Mouse (Mus musculus): ENCODE data around the gene Kdm5b. TPM values are rescaled to one million over a fixed set of nuclear protein-coding genes. Genes with fewer than 3 reads are reported as not detected.

Kdm5b gene
- polyA plus RNA-seq, 1 experiment from 2014 or later = 102 TPM

DNA sequence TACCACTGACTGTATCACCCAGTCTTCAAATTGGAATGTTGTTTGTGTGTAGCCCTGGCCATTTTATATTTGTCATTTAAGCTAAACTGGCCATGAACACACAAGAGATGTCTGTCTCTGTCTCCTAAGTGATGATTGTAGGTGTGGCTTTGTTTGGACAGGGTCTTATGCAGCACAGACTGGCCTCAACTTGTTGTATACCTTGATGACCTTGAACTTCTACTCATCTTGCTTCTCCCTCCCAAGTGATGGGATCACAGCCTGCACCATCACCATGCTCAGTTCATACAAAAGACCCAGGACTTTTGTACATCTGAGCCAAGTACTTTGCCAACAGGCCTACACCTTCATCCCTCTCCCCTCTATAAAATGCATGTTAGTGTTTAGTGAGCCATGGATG is 29.7 kb downstream of the Kdm5b start:
- H3K4me3 ChIP-seq (ENCODE audit: low read depth, low read length) = no peak overlapping the region
- H3K36me3 ChIP-seq (ENCODE audit: control insufficient read depth, insufficient read depth, low read length) = 0 out of 2 replicates have a peak, but pooled peaks cover 2% of the 10 kb centered on the region
- H3K27me3 ChIP-seq (ENCODE audit: control insufficient read depth, insufficient read depth, low read length) = no peaks in the 10 kb centered on the region
- no peak for ATAC-seq (ENCODE audit: low FRiP score)
- DNase-seq (ENCODE audit: low spot score) = no peak
- H3K27ac ChIP-seq (ENCODE audit: low read depth, low read length) = no peak overlapping the region
- no peaks in the 10 kb centered on the region for H3K4me1 ChIP-seq (replicated peaks; ENCODE audit: control insufficient read depth, insufficient read depth, low read length)
- H3K9ac ChIP-seq (ENCODE audit: low read depth, low read length) = no peak overlapping the region
- H3K4me2 ChIP-seq (replicated peaks; ENCODE audit: low read depth, low read length) = no peak overlapping the region
- H3K9me3 ChIP-seq (ENCODE audit: control insufficient read depth, low read length) = no peaks in the 10 kb centered on the region

DNA sequence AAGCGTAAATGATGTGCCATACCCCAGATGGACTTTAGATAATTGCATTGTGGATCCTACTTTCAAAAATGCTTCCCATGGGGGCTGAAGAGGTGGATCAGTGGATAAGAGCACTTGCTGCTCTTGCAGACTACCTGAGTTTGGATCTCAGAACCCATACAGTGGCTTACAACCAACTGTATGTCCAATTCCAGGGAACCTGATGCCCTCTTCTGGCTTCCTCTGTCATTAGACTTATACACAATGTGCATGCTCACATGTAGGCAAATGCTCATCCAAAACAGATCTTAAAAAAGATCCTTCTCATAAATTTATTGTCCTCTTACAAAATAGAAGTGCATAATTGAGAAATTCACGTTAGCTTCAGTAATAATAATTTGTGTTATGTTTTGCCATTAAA is 31.8 kb downstream of the Kdm5b start:
- H3K36me3 ChIP-seq (ENCODE audit: control insufficient read depth, insufficient read depth, low read length) = 0 out of 2 replicates have a peak, but pooled peaks cover 2% of the 10 kb centered on the region
- no peak overlapping the region for H3K27ac ChIP-seq (ENCODE audit: low read depth, low read length)
- 96% methylated on average over 2 of the region's 2 CpGs for whole genome bisulfite sequencing
- no peak overlapping the region for H3K4me2 ChIP-seq (replicated peaks; ENCODE audit: low read depth, low read length)
- no peak overlapping the region for H3K9ac ChIP-seq (ENCODE audit: low read depth, low read length)
- ATAC-seq (ENCODE audit: low FRiP score) = no peak
- H3K27me3 ChIP-seq (ENCODE audit: control insufficient read depth, insufficient read depth, low read length) = no peaks in the 10 kb centered on the region
- H3K4me1 ChIP-seq (replicated peaks; ENCODE audit: control insufficient read depth, insufficient read depth, low read length) = no peaks in the 10 kb centered on the region
- DNase-seq (ENCODE audit: low spot score) = no peak
- no peaks in the 10 kb centered on the region for H3K9me3 ChIP-seq (ENCODE audit: control insufficient read depth, low read length)
- no peak overlapping the region for H3K4me3 ChIP-seq (ENCODE audit: low read depth, low read length)

DNA sequence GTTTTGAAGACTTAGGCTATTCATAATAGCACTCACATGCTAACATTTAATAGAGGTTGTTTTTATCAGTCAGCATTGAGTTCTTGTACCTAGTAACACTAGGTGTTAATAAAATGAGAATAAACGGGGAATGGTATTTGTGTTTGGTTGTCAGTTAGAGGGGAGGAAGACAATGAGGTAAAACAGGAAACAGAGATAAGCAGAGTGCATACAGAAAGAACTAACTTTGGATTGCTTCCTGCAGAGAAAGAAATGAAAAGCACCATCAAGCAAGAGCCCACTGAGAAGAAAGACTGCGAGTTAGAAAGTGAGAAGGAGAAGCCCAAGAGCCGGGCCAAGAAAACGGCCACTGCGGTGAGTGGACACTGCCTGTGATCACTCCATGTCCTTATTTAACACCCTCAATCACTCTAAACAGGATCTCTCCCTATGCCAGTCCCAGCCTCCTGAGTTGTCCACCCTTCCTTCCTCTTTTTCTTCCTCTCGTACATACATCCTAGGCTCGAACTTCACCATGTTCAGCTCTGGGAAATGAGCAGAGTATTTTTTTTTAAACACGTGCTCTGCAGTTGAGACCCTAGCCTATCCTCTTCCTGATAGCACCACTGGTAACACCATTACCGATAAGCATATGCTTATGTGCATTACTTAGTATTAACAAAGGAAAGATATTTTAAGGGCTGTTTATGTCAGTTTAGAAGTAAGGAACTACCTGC is 37.5 kb downstream of the Kdm5b start:
- no peaks in the 10 kb centered on the region for H3K4me1 ChIP-seq (replicated peaks; ENCODE audit: control insufficient read depth, insufficient read depth, low read length)
- no peak overlapping the region for H3K4me2 ChIP-seq (replicated peaks; ENCODE audit: low read depth, low read length)
- H3K36me3 ChIP-seq (ENCODE audit: control insufficient read depth, insufficient read depth, low read length) = peaks cover 10% of the 10 kb centered on the region
- no peak overlapping the region for H3K27ac ChIP-seq (ENCODE audit: low read depth, low read length)
- no peaks in the 10 kb centered on the region for H3K27me3 ChIP-seq (ENCODE audit: control insufficient read depth, insufficient read depth, low read length)
- ATAC-seq (ENCODE audit: low FRiP score) = no peak
- H3K9ac ChIP-seq (ENCODE audit: low read depth, low read length) = no peak overlapping the region
- WGBS = 94% methylated on average over 9 of the region's 9 CpGs
- no peak overlapping the region for H3K4me3 ChIP-seq (ENCODE audit: low read depth, low read length)
- no peak for DNase-seq (ENCODE audit: low spot score)
- H3K9me3 ChIP-seq (ENCODE audit: control insufficient read depth, low read length) = no peaks in the 10 kb centered on the region

DNA sequence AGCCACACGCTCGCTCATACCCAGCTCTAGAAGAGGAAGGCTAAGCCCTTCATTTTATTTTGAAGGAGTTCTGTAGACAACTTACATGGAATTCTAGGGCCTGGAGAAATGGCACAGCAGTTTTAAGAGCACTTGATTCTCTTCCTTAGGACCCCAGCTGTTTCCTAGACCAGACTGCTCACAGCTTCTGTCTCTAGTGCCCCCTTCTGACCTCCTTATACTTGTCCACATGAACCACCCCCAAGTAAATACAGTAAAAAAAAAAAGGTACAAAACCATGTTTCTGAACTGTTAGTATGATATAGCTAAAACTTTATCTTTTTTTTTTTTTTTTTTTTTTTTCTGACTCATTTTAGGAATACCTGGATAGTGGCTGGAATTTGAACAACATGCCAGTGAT is 44.1 kb downstream of the Kdm5b start:
- no peak overlapping the region for H3K4me3 ChIP-seq (ENCODE audit: low read depth, low read length)
- H3K36me3 ChIP-seq (ENCODE audit: control insufficient read depth, insufficient read depth, low read length) = peaks cover 7% of the 10 kb centered on the region
- no peak for ATAC-seq (ENCODE audit: low FRiP score)
- H3K4me2 ChIP-seq (replicated peaks; ENCODE audit: low read depth, low read length) = no peak overlapping the region
- 100% methylated on average over 2 of the region's 2 CpGs for WGBS
- no peak overlapping the region for H3K9ac ChIP-seq (ENCODE audit: low read depth, low read length)
- DNase-seq (ENCODE audit: low spot score) = no peak
- no peak overlapping the region for H3K27ac ChIP-seq (ENCODE audit: low read depth, low read length)
- H3K27me3 ChIP-seq (ENCODE audit: control insufficient read depth, insufficient read depth, low read length) = no peaks in the 10 kb centered on the region
- no peaks in the 10 kb centered on the region for H3K4me1 ChIP-seq (replicated peaks; ENCODE audit: control insufficient read depth, insufficient read depth, low read length)
- H3K9me3 ChIP-seq (ENCODE audit: control insufficient read depth, low read length) = no peaks in the 10 kb centered on the region

DNA sequence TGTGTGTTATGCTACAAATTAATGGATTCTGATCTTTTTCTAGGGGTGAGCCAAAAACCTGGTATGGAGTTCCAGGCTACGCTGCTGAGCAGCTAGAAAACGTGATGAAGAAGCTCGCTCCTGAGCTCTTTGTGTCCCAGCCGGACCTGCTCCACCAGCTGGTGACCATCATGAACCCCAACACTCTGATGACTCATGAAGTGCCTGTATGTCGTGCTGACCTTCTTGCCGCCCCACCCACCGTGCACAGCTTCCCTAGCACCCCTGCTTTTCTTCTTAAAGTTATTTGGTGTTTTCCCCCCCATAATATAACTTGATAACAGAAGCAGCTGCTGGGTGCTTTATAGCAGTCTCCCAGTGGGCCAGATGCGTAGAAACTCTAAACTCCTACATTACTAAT is 45.7 kb downstream of the Kdm5b start:
- H3K27ac ChIP-seq (ENCODE audit: low read depth, low read length) = no peak overlapping the region

DNA sequence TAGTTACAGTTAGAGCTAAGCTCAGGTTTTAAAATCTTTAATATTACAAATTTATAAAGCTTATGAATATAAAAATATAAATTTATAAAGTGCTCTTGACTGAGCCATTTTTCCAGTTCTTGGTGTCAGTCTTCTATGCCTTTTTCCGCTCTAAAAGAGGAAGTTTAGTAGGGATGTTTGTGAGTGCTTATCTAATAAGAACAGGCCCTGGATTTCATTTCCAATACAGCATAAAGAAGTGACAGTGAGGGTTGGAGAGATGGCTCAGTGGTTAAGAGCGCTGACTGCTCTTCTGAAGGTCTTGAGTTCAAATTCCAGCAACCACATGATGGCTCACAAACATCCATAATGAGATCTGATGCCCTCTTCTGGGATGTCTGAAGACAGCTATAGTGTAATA is 46.4 kb downstream of the Kdm5b start:
- Histone ChIP-seq H3K4me2 (replicated peaks; ENCODE audit: low read depth, low read length) (no peak overlapping the region), H3K4me1 (replicated peaks; ENCODE audit: control insufficient read depth, insufficient read depth, low read length) (no peaks in the 10 kb centered on the region), H3K27ac (ENCODE audit: low read depth, low read length) (no peak overlapping the region), H3K9ac (ENCODE audit: low read depth, low read length) (no peak overlapping the region), H3K4me3 (ENCODE audit: low read depth, low read length) (no peak overlapping the region), H3K9me3 (ENCODE audit: control insufficient read depth, low read length) (no peaks in the 10 kb centered on the region), H3K27me3 (ENCODE audit: control insufficient read depth, insufficient read depth, low read length) (no peaks in the 10 kb centered on the region), H3K36me3 (ENCODE audit: control insufficient read depth, insufficient read depth, low read length) (no peaks in the 10 kb centered on the region; the same call in 1 of the 2 replicates)
- WGBS = 96% methylated on average over 2 of the region's 2 CpGs
- ATAC-seq (ENCODE audit: low FRiP score) (no peak), DNase-seq (ENCODE audit: low spot score) (no peak)

More for the DNA sequence above, 45.7 kb downstream of the Kdm5b start:
- WGBS = 95% methylated on average over 8 of the region's 8 CpGs
- ATAC-seq (ENCODE audit: low FRiP score) = no peak
- Histone ChIP-seq H3K4me3 (ENCODE audit: low read depth, low read length) (no peak overlapping the region), H3K4me2 (replicated peaks; ENCODE audit: low read depth, low read length) (no peak overlapping the region), H3K9me3 (ENCODE audit: control insufficient read depth, low read length) (no peaks in the 10 kb centered on the region), H3K27me3 (ENCODE audit: control insufficient read depth, insufficient read depth, low read length) (no peaks in the 10 kb centered on the region), H3K4me1 (replicated peaks; ENCODE audit: control insufficient read depth, insufficient read depth, low read length) (no peaks in the 10 kb centered on the region), H3K36me3 (ENCODE audit: control insufficient read depth, insufficient read depth, low read length) (peaks cover 5% of the 10 kb centered on the region), H3K9ac (ENCODE audit: low read depth, low read length) (no peak overlapping the region)
- DNase-seq (ENCODE audit: low spot score) = no peak

DNA sequence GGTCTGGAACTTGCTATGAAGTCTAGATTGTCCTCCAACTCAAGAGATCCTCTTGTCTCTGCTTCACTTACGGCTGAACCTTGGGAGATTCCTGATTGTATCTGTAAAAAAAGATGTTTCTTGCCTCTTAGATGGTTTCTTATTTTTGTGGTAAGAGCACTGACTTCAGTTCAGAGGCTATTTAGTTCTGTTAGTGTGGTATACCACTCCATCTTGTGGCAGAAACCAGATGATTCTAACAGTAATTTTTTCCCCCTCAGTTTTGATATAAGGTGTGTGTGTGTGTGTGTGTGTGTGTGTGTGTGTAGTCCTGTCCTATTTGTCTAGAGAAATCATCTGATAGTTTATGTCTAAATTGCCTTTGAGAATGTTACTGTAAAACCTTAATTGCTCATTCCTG is 47.3 kb downstream of the Kdm5b start:
- DNase-seq (ENCODE audit: low spot score) (no peak), ATAC-seq (ENCODE audit: low FRiP score) (no peak)
- WGBS = 89% methylated on average over 1 of the region's 1 CpGs
- Histone ChIP-seq H3K4me3 (ENCODE audit: low read depth, low read length) (no peak overlapping the region), H3K9me3 (ENCODE audit: control insufficient read depth, low read length) (no peaks in the 10 kb centered on the region), H3K27ac (ENCODE audit: low read depth, low read length) (no peak overlapping the region), H3K4me2 (replicated peaks; ENCODE audit: low read depth, low read length) (no peak overlapping the region), H3K36me3 (ENCODE audit: control insufficient read depth, insufficient read depth, low read length) (no peaks in the 10 kb centered on the region; the same call in 1 of the 2 replicates), H3K4me1 (replicated peaks; ENCODE audit: control insufficient read depth, insufficient read depth, low read length) (no peaks in the 10 kb centered on the region), H3K27me3 (ENCODE audit: control insufficient read depth, insufficient read depth, low read length) (no peaks in the 10 kb centered on the region), H3K9ac (ENCODE audit: low read depth, low read length) (no peak overlapping the region)

DNA sequence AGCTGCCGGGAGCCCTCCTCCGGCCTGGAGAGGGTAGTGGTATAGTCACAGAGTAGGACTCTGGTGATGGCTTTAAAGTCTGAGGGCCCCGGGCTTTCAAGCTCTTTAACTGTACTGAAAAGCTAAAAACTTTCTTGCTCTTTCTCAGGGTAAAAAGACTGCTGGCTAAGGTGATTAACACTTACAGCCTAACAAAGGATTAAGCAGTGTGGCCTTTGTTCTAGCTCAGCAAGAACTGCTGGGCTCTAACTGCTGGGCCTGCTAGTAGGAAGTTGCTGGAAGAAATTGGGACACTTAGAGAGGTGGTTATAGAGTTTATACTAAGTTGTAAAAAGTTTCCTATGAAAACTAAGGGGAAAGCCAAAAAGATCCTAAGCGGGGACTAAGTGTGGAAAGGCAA is 49.2 kb downstream of the Kdm5b start:
- no peak for ATAC-seq (ENCODE audit: low FRiP score)
- DNase-seq (ENCODE audit: low spot score) = no peak
- H3K27ac ChIP-seq (ENCODE audit: low read depth, low read length) = no peak overlapping the region
- H3K27me3 ChIP-seq (ENCODE audit: control insufficient read depth, insufficient read depth, low read length) = no peaks in the 10 kb centered on the region
- peaks cover 5% of the 10 kb centered on the region; the same call in 1 of the 2 replicates for H3K36me3 ChIP-seq (ENCODE audit: control insufficient read depth, insufficient read depth, low read length)
- no peaks in the 10 kb centered on the region for H3K4me1 ChIP-seq (replicated peaks; ENCODE audit: control insufficient read depth, insufficient read depth, low read length)
- H3K4me2 ChIP-seq (replicated peaks; ENCODE audit: low read depth, low read length) = no peak overlapping the region
- no peak overlapping the region for H3K4me3 ChIP-seq (ENCODE audit: low read depth, low read length)
- 79% methylated on average over 4 of the region's 4 CpGs for WGBS
- no peaks in the 10 kb centered on the region for H3K9me3 ChIP-seq (ENCODE audit: control insufficient read depth, low read length)
- no peak overlapping the region for H3K9ac ChIP-seq (ENCODE audit: low read depth, low read length)

DNA sequence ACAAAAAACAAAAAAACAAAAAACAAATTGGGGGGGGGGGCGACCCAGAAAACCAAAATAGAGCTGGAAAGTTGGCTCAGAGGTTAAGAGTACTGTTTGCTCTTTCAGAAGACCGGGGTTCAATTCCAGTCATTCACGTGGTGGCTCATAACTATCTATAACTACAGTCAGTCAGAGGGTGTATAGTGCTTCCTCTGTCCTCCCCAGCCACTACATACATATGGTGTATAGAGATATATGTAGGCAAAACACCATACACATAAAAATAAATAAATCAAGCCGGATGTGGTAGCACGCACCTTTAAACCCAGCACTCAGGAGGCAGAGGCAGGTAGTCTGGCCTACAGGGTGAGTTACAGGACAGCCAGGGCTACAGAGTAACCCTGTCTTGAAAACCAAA is 54.6 kb downstream of the Kdm5b start:
- H3K4me1 ChIP-seq (replicated peaks; ENCODE audit: control insufficient read depth, insufficient read depth, low read length) = no peaks in the 10 kb centered on the region
- H3K9ac ChIP-seq (ENCODE audit: low read depth, low read length) = no peak overlapping the region
- H3K4me3 ChIP-seq (ENCODE audit: low read depth, low read length) = no peak overlapping the region
- no peaks in the 10 kb centered on the region for H3K9me3 ChIP-seq (ENCODE audit: control insufficient read depth, low read length)
- DNase-seq (ENCODE audit: low spot score) (no peak), ATAC-seq (ENCODE audit: low FRiP score) (no peak)
- H3K4me2 ChIP-seq (replicated peaks; ENCODE audit: low read depth, low read length) = no peak overlapping the region
- H3K27ac ChIP-seq (ENCODE audit: low read depth, low read length) = no peak overlapping the region
- H3K36me3 ChIP-seq (ENCODE audit: control insufficient read depth, insufficient read depth, low read length) = peaks cover 23% of the 10 kb centered on the region
- H3K27me3 ChIP-seq (ENCODE audit: control insufficient read depth, insufficient read depth, low read length) = no peaks in the 10 kb centered on the region
- 94% methylated on average over 5 of the region's 5 CpGs for WGBS
